Comparison of ENCODE assay signal across 8 mouse cellular contexts in genomic region chr13:45469481-45470301, GRCm38 (mm10). TPM values are rescaled to one million over a fixed set of nuclear protein-coding genes. Genes with fewer than 3 reads are reported as not detected.
A peak's percentile ranks its signal among the peaks of the same experiment; 100 is the strongest.
DNase-seq lines count a peak whose midpoint lies in the region; ATAC-seq and TF ChIP-seq lines count a peak whose summit lies in the region.

No protein-coding gene starts in this region.

- no peak overlapping the region; the same call in 1 of the 2 replicates for H3K9ac ChIP-seq in neural tube, embryonic 15.5 days (replicated peaks)

- peak overlapping the region; percentile 35 for H3K4me2 ChIP-seq in neural tube, embryonic 15.5 days

- no peak for TF ChIP-seq CTCF in Patski (IDR thresholded peaks at IDR 0.05)

- POLR2A ChIA-PET in Patski (lab: Charles Lee), result interaction anchor here (0.8 kb wide), 1 partner anchor 79 kb away, joined by 3 read pairs; no protein-coding TSS in a partner anchor

- 20% methylated on average over 19 of the region's 19 CpGs for WGBS in limb, embryonic 10.5 days
- WGBS in neural tube, embryonic 15.5 days, result 14% methylated on average over 19 of the region's 19 CpGs

- H3K9me3 ChIP-seq in limb, embryonic 10.5 days (replicated peaks), result no peaks in the 10 kb centered on the region
- H3K9me3 ChIP-seq in neural tube, embryonic 15.5 days (replicated peaks), result no peaks in the 10 kb centered on the region

- in situ Hi-C loops in Patski (cut with MboI; ENCODE audit: low pct_unique_long_range_greater_than_20kb), result no loop called here

- peak overlapping the region; percentile 15 for H3K4me3 ChIP-seq in limb, embryonic 10.5 days
- no peak overlapping the region for H3K4me3 ChIP-seq in neural tube, embryonic 15.5 days (replicated peaks)

- H3K27ac ChIP-seq in limb, embryonic 10.5 days, result peak overlapping the region; percentile 90
- 0 out of 2 replicates have a peak overlapping the region, but pooled peaks have one; percentile 13 for H3K27ac ChIP-seq in neural tube, embryonic 15.5 days (replicated peaks)

- peaks cover 46% of the 10 kb centered on the region for H3K4me1 ChIP-seq in limb, embryonic 10.5 days
- peaks cover 15% of the 10 kb centered on the region for H3K4me1 ChIP-seq in neural tube, embryonic 15.5 days

- H3K27me3 ChIP-seq in Patski, result no peaks in the 10 kb centered on the region
- H3K27me3 ChIP-seq in limb, embryonic 10.5 days (ENCODE audit: low read depth, poor library complexity, severe bottlenecking), result no peaks in the 10 kb centered on the region
- peaks cover 19% of the 10 kb centered on the region; the same call in 1 of the 2 replicates for H3K27me3 ChIP-seq in neural tube, embryonic 15.5 days (replicated peaks)

- DNase-seq in A20 (ENCODE audit: low read depth, low spot score), result peak; percentile 87
- peak; percentile 88 for DNase-seq in Patski (ENCODE audit: low read depth, low spot score)
- DNase-seq in gastrocnemius, postnatal 25 days, result peak; percentile 28
- DNase-seq in limb, embryonic 10.5 days (ENCODE audit: low spot score), result peak; percentile 83
- no peak for DNase-seq in right cerebral cortex, postnatal 36 days (ENCODE audit: low spot score in 2 of 2)
- no peak for DNase-seq in testis, postnatal 14 days (ENCODE audit: low spot score)
- DNase-seq in thymus, postnatal 14 days, result no peak

- peak; percentile 72 for ATAC-seq in Patski
- peak; percentile 28; the same call in 1 of the 2 replicates for ATAC-seq in neural tube, embryonic 15.5 days (ENCODE audit: low FRiP score)

- CTCF ChIA-PET in Patski (lab: Charles Lee), result interaction anchor here (0.8 to 1.2 kb wide), 2 partner anchors 12 to 439 kb away, joined by 3 to 5 read pairs; no protein-coding TSS in a partner anchor

- H3K36me3 ChIP-seq in limb, embryonic 10.5 days, result no peaks in the 10 kb centered on the region
- H3K36me3 ChIP-seq in neural tube, embryonic 15.5 days, result no peaks in the 10 kb centered on the region

RNA-seq across cellular contexts. Expression of gene Gmpr, which starts 37.6 kb away (rescaled TPM):
- 91.3 TPM for polyA plus RNA-seq in Patski (2021)
- total RNA-seq in gastrocnemius, postnatal 25 days (2021), result 100 to 1,000 TPM; 132 to 159 TPM
- polyA plus RNA-seq in limb, embryonic 10.5 days (2016; fragmentation: Nextera tagmentation; extraction: Ambion mirVana), result 25.2 and 27.8 TPM in 2 replicates
- polyA plus RNA-seq in neural tube, embryonic 15.5 days (2015; fragmentation: Nextera tagmentation; extraction: Ambion mirVana), result 49.8 and 64.3 TPM in 2 replicates

Comparison
In these comparisons a context has a peak if more than half of its experiments do, and no peak if none do; other contexts are left out.
1. DNase-seq: peak in A20 (single experiment), Patski (single experiment), gastrocnemius, postnatal 25 days (single experiment) and limb, embryonic 10.5 days (single experiment); none in right cerebral cortex, postnatal 36 days (0 of 2), testis, postnatal 14 days (single experiment) and thymus, postnatal 14 days (single experiment).